ENCODE assay signal across 10 mouse cellular contexts in genomic region chr5:74874691-74875090, GRCm38 (mm10).
DNase-seq lines count a peak whose midpoint lies in the region; ATAC-seq and TF ChIP-seq lines count a peak whose summit lies in the region.
"Had no signal": no experiment of that assay in that cellular context is flagged by ENCODE, and none has a peak within 500 bp of the region (broad histone marks: within the 10 kb centered on the region; RNA-seq: fewer than 3 reads in every experiment).

No protein-coding gene starts in this region.

- TF ChIP-seq EP300 in liver, postnatal 0 days (IDR thresholded peaks at IDR 0.05; ENCODE audit: low read depth): peak; percentile 50; the same call in 1 of the 2 replicates

- H3K27me3 ChIP-seq in liver, embryonic 11.5 days (replicated peaks; ENCODE audit: control insufficient read depth, insufficient read depth, low read length): no peaks in the 10 kb centered on the region
- no peaks in the 10 kb centered on the region for H3K27me3 ChIP-seq in liver, embryonic 12.5 days (replicated peaks)
- H3K27me3 ChIP-seq in liver, postnatal 0 days (ENCODE audit: insufficient read depth, low read length): no peaks in the 10 kb centered on the region
- H3K27me3 ChIP-seq in hindbrain, embryonic 12.5 days: no peaks in the 10 kb centered on the region
- H3K27me3 ChIP-seq: liver, embryonic 15.5 days had no signal

- 37% methylated on average over 6 of the region's 6 CpGs for WGBS in liver, embryonic 11.5 days
- 42% methylated on average over 6 of the region's 6 CpGs for whole genome bisulfite sequencing in liver, embryonic 12.5 days (ENCODE audit: insufficient replicate concordance)
- 48% methylated on average over 6 of the region's 6 CpGs for WGBS in liver, postnatal 0 days (ENCODE audit: insufficient replicate concordance)
- 59% methylated on average over 6 of the region's 6 CpGs for WGBS in hindbrain, embryonic 12.5 days

- H3K4me2 ChIP-seq in liver, embryonic 11.5 days: no peak overlapping the region
- no peak overlapping the region for H3K4me2 ChIP-seq in liver, embryonic 12.5 days
- no peak overlapping the region for H3K4me2 ChIP-seq in liver, postnatal 0 days (ENCODE audit: low read depth, low read length)
- H3K4me2 ChIP-seq in hindbrain, embryonic 12.5 days (replicated peaks): no peak overlapping the region
- H3K4me2 ChIP-seq: liver, embryonic 15.5 days had no signal

- no peak for TF ChIP-seq CTCF in liver, postnatal 0 days (IDR thresholded peaks at IDR 0.05; ENCODE audit: low read depth)

- H3K9me3 ChIP-seq in liver, embryonic 11.5 days (ENCODE audit: control insufficient read depth, low read length): no peaks in the 10 kb centered on the region
- no peaks in the 10 kb centered on the region for H3K9me3 ChIP-seq in liver, embryonic 12.5 days (replicated peaks)
- no peaks in the 10 kb centered on the region for H3K9me3 ChIP-seq in liver, postnatal 0 days (ENCODE audit: low read length)
- H3K9me3 ChIP-seq in hindbrain, embryonic 12.5 days (replicated peaks): no peaks in the 10 kb centered on the region
- H3K9me3 ChIP-seq: liver, embryonic 15.5 days had no signal

- ATAC-seq in liver, embryonic 11.5 days (replicated peaks; ENCODE audit: low FRiP score): 0 out of 2 replicates have a peak, but pooled peaks have one; percentile 29
- no peak for ATAC-seq in liver, embryonic 12.5 days
- peak; percentile 66 for ATAC-seq in liver, postnatal 0 days
- no peak for ATAC-seq in hindbrain, embryonic 12.5 days (ENCODE audit: low FRiP score)

- no peak overlapping the region for H3K27ac ChIP-seq in liver, embryonic 11.5 days (ENCODE audit: low read depth, low read length)
- no peak overlapping the region for H3K27ac ChIP-seq in liver, embryonic 12.5 days
- H3K27ac ChIP-seq in liver, postnatal 0 days (ENCODE audit: low read depth): peak overlapping the region; percentile 1; the same call in 1 of the 2 replicates
- H3K27ac ChIP-seq in hindbrain, embryonic 12.5 days: no peak overlapping the region
- H3K27ac ChIP-seq: layer of hippocampus, adult 2 months; liver, embryonic 15.5 days had no signal

- no peaks in the 10 kb centered on the region for H3K36me3 ChIP-seq in liver, embryonic 11.5 days (ENCODE audit: control insufficient read depth, insufficient read depth, low read length)
- no peaks in the 10 kb centered on the region for H3K36me3 ChIP-seq in liver, embryonic 12.5 days
- H3K36me3 ChIP-seq in liver, postnatal 0 days (replicated peaks; ENCODE audit: insufficient read depth, low read length): no peaks in the 10 kb centered on the region
- no peaks in the 10 kb centered on the region for H3K36me3 ChIP-seq in hindbrain, embryonic 12.5 days
- H3K36me3 ChIP-seq: liver, embryonic 15.5 days had no signal

- no peak overlapping the region for H3K4me3 ChIP-seq in liver, embryonic 11.5 days (ENCODE audit: low read depth, low read length)
- no peak overlapping the region for H3K4me3 ChIP-seq in liver, embryonic 12.5 days
- H3K4me3 ChIP-seq in liver, postnatal 0 days (ENCODE audit: low read depth, low read length): no peak overlapping the region
- H3K4me3 ChIP-seq in hindbrain, embryonic 12.5 days: no peak overlapping the region
- H3K4me3 ChIP-seq: layer of hippocampus, adult 2 months; liver, embryonic 15.5 days had no signal

- DNase-seq in adrenal gland, adult (ENCODE audit: inconsistent age in 2 of 2, low spot score in 1 of 2): peak; percentile 42 to 52
- DNase-seq in adrenal gland, postnatal 25 days: no peak
- DNase-seq in liver, embryonic 11.5 days (ENCODE audit: low spot score): no peak
- DNase-seq in liver, postnatal 0 days: peak; percentile 16
- DNase-seq in testis, postnatal 14 days (ENCODE audit: low spot score): peak; percentile 71
- DNase-seq in left cerebral cortex, postnatal 36 days (ENCODE audit: low spot score in 2 of 2): no peak

- peaks cover 2% of the 10 kb centered on the region; the same call in 1 of the 2 replicates for H3K4me1 ChIP-seq in liver, embryonic 11.5 days (replicated peaks; ENCODE audit: control insufficient read depth, insufficient read depth, low read length)
- peaks cover 6% of the 10 kb centered on the region for H3K4me1 ChIP-seq in liver, embryonic 12.5 days
- H3K4me1 ChIP-seq in liver, postnatal 0 days (ENCODE audit: insufficient read depth): no peaks in the 10 kb centered on the region
- 0 out of 2 replicates have a peak, but pooled peaks cover 4% of the 10 kb centered on the region for H3K4me1 ChIP-seq in hindbrain, embryonic 12.5 days

- intact Hi-C loops in left cerebral cortex, postnatal 36 days (cut with DNase I): no loop called here

- no peak overlapping the region for H3K9ac ChIP-seq in liver, embryonic 11.5 days (ENCODE audit: low read depth, low read length)
- no peak overlapping the region for H3K9ac ChIP-seq in liver, embryonic 12.5 days
- H3K9ac ChIP-seq in liver, postnatal 0 days (replicated peaks): no peak overlapping the region
- H3K9ac ChIP-seq in hindbrain, embryonic 12.5 days: no peak overlapping the region
- H3K9ac ChIP-seq: liver, embryonic 15.5 days had no signal

Comparison
In these comparisons a context has a peak if more than half of its experiments do, and no peak if none do; other contexts are left out.
1. DNase-seq: peak in adrenal gland, adult (2 of 2), liver, postnatal 0 days (single experiment) and testis, postnatal 14 days (single experiment); none in adrenal gland, postnatal 25 days (single experiment), liver, embryonic 11.5 days (single experiment) and left cerebral cortex, postnatal 36 days (0 of 2).
2. ATAC-seq: peak in liver, embryonic 11.5 days (single experiment) and liver, postnatal 0 days (single experiment); none in liver, embryonic 12.5 days (single experiment) and hindbrain, embryonic 12.5 days (single experiment).